Mouse (Mus musculus) lung, postnatal 0 days (tissue): ENCODE measurements around the gene Flcn.

ENCODE experiments used
- CTCF ChIP-seq: IDR thresholded peaks from 2 replicates; pipeline ENCODE4 v1.5.1; 2016; ENCODE audit warnings: antibody characterized with exemption, mild to moderate bottlenecking
- EP300 ChIP-seq: IDR thresholded peaks from 2 replicates; pipeline ENCODE4 v1.6.1; 2016; ENCODE audit warnings: antibody characterized with exemption, mild to moderate bottlenecking, control low read depth

DNA sequence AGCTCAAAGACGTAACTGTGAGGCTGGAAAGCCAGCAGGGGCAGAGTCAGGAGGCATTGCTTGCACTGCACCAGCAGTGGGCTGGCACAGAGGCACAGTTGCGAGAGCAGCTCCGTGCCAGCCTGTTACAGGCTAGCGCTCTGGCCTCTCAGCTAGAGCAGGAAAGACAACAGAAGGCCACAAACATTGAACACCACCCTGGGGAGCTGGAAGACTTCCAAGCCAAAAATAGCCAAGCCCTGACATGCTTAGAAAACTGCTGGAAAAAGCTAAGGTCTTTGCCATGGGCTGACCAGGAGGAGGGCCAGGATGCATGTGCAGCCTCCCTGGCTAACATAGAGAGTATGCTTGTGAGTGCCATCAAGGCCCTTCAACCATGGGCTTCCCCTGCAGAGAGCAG, 50.6 kb downstream of the Flcn start:
- TF ChIP-seq EP300: no peak
- no peak for TF ChIP-seq CTCF
